Mouse (Mus musculus) liver, postnatal 0 days (tissue): Measurements from ENCODE around the gene 1500009C09Rik. TPM values are rescaled to one million over a fixed set of nuclear protein-coding genes. Genes with fewer than 3 reads are reported as not detected.

Experiments used
- ATAC-seq: fragments of 200-750 bp; cut with Nextera tagmentation; 2 replicates; pipeline ENCODE4 v1.8.0; 2017; ENCODE audit warnings: mild to moderate bottlenecking, moderate library complexity
- DNase-seq: peaks from one replicate; pipeline ENCODE4 v3.0.0-alpha.2; 2016
- H3K27ac ChIP-seq: fragments of 300-500 bp; sonication (generic); 2 replicates; pipeline ENCODE4 v1.5.1; 2014; ENCODE audit warnings: antibody characterized with exemption, moderate library complexity, mild to moderate bottlenecking, low read depth
- H3K27me3 ChIP-seq: fragments of 300-500 bp; sonication (generic); 2 replicates; pipeline ENCODE4 v1.6.1; 2014; ENCODE audit warnings: low read length, control low read depth, mixed read lengths; ENCODE audit not compliant: insufficient read depth
- H3K36me3 ChIP-seq: fragments of 300-500 bp; sonication (generic); replicated peaks from 2 replicates; pipeline ENCODE4 v1.6.1; 2014; ENCODE audit warnings: mild to moderate bottlenecking, control low read depth, low read length, moderate library complexity, mixed read lengths; ENCODE audit not compliant: insufficient read depth
- H3K4me1 ChIP-seq: fragments of 300-500 bp; sonication (generic); 2 replicates; pipeline ENCODE4 v1.6.1; 2014; ENCODE audit warnings: antibody characterized with exemption, mild to moderate bottlenecking, control low read depth; ENCODE audit not compliant: insufficient read depth
- H3K4me2 ChIP-seq: fragments of 300-500 bp; sonication (generic); 2 replicates; pipeline ENCODE4 v1.6.1; 2014; ENCODE audit warnings: low read depth, mild to moderate bottlenecking, low read length, moderate library complexity, mixed read lengths
- H3K4me3 ChIP-seq: fragments of 300-500 bp; sonication (generic); 2 replicates; pipeline ENCODE4 v1.5.1; 2014; ENCODE audit warnings: low read depth, low read length
- H3K9ac ChIP-seq: fragments of 300-500 bp; sonication (generic); replicated peaks from 2 replicates; pipeline ENCODE4 v1.6.1; 2014; ENCODE audit warnings: mild to moderate bottlenecking, moderate library complexity
- H3K9me3 ChIP-seq: fragments of 300-500 bp; sonication (generic); 2 replicates; pipeline ENCODE4 v1.6.1; 2016; ENCODE audit warnings: mild to moderate bottlenecking, control low read depth, low read length, mixed read lengths
- CTCF ChIP-seq: sonication (generic); IDR thresholded peaks from 2 replicates; pipeline ENCODE4 v1.5.1; 2016; ENCODE audit warnings: antibody characterized with exemption, low read depth
- EP300 ChIP-seq: IDR thresholded peaks from 2 replicates; pipeline ENCODE4 v1.6.1; 2016; ENCODE audit warnings: antibody characterized with exemption, low read depth, mild to moderate bottlenecking
- WGBS: fragments of 180-500 bp; shearing (Covaris S2); extraction: QIAGEN DNeasy Blood & Tissue Kit; methylation state at CpG from one replicate; pipeline ENCODE4 v1.1.7; 2014; ENCODE audit not compliant: insufficient replicate concordance; 5-methylcytosine and 5-hydroxymethylcytosine counted together
- polyA plus RNA-seq: library from polyadenylated mRNA; unstranded; fragments of >200 nt; fragmentation: Nextera tagmentation; extraction: Ambion mirVana; gene quantifications from 2 replicates; pipeline ENCODE4 v1.2.1, GENCODE M21; 2015

Gene 1500009C09Rik
- polyA plus RNA-seq, 1 experiment from 2014 or later = not detected

- H3K36me3 ChIP-seq = 0 out of 2 replicates have a peak, but pooled peaks cover 2% of the 10 kb centered on the region
- no peak overlapping the region for H3K27ac ChIP-seq
- 0 out of 2 replicates have a peak, but pooled peaks cover 3% of the 10 kb centered on the region for H3K9me3 ChIP-seq
- no peak overlapping the region for H3K9ac ChIP-seq
- no peak overlapping the region for H3K4me3 ChIP-seq
- no peak for DNase-seq
- WGBS = 53% methylated on average over 3 of the region's 3 CpGs
- no peak for TF ChIP-seq EP300
- TF ChIP-seq CTCF = no peak
- ATAC-seq = no peak
- H3K4me2 ChIP-seq = no peak overlapping the region
- H3K27me3 ChIP-seq = no peaks in the 10 kb centered on the region
- peaks cover 16% of the 10 kb centered on the region for H3K4me1 ChIP-seq
Observed at GRCm38 (mm10) chr15:82247131-82247776, 4.9 kb upstream of the 1500009C09Rik start.

- Histone ChIP-seq H3K27me3 (no peaks in the 10 kb centered on the region), H3K36me3 (no peaks in the 10 kb centered on the region), H3K4me2 (no peak overlapping the region), H3K4me1 (no peaks in the 10 kb centered on the region), H3K27ac (no peak overlapping the region), H3K4me3 (no peak overlapping the region), H3K9ac (no peak overlapping the region), H3K9me3 (0 out of 2 replicates have a peak, but pooled peaks cover 3% of the 10 kb centered on the region)
- ATAC-seq (no peak), DNase-seq (no peak)
- TF ChIP-seq EP300 = no peak
- peak; percentile 57 for TF ChIP-seq CTCF
- WGBS = 82% methylated on average over 3 of the region's 3 CpGs
Observed at GRCm38 (mm10) chr15:82251579-82251978, 618 bp upstream of the 1500009C09Rik start.

GRCm38 (mm10) chr15:82255248-82255647 lies 3.1 kb downstream of the 1500009C09Rik start:
- H3K9me3 ChIP-seq = peaks cover 3% of the 10 kb centered on the region; the same call in 1 of the 2 replicates
- no peak overlapping the region for H3K4me3 ChIP-seq
- ATAC-seq (no peak), DNase-seq (no peak)
- WGBS = 49% methylated on average over 4 of the region's 4 CpGs
- H3K4me1 ChIP-seq = no peaks in the 10 kb centered on the region
- no peak overlapping the region for H3K9ac ChIP-seq
- H3K36me3 ChIP-seq = no peaks in the 10 kb centered on the region
- no peaks in the 10 kb centered on the region for H3K27me3 ChIP-seq
- no peak overlapping the region for H3K4me2 ChIP-seq
- H3K27ac ChIP-seq = no peak overlapping the region
- no peak for TF ChIP-seq EP300
- TF ChIP-seq CTCF = peak; percentile 41

GRCm38 (mm10) chr15:82255944-82256383 lies 3.8 kb downstream of the 1500009C09Rik start:
- 38% methylated on average over 10 of the region's 10 CpGs for WGBS
- peak; percentile 38; the same call in 1 of the 2 replicates for ATAC-seq
- TF ChIP-seq CTCF (peak; percentile 26; the same call in 1 of the 2 replicates), EP300 (no peak)

GRCm38 (mm10) chr15:82259510-82259909 lies 7.3 kb downstream of the 1500009C09Rik start:
- Histone ChIP-seq H3K4me3 (no peak overlapping the region), H3K4me2 (no peak overlapping the region), H3K36me3 (no peaks in the 10 kb centered on the region), H3K4me1 (no peaks in the 10 kb centered on the region), H3K9ac (no peak overlapping the region), H3K27me3 (0 out of 2 replicates have a peak, but pooled peaks cover 1% of the 10 kb centered on the region), H3K9me3 (no peaks in the 10 kb centered on the region; the same call in 1 of the 2 replicates), H3K27ac (no peak overlapping the region)
- TF ChIP-seq CTCF (peak; percentile 99), EP300 (no peak)
- 11% methylated on average over 16 of the region's 16 CpGs for WGBS
- peak; percentile 36; the same call in 1 of the 2 replicates for ATAC-seq
- DNase-seq = peak; percentile 83

More at GRCm38 (mm10) chr15:82255944-82256383, 3.8 kb downstream of the 1500009C09Rik start:
- H3K27me3 ChIP-seq = no peaks in the 10 kb centered on the region
- H3K4me3 ChIP-seq = no peak overlapping the region
- no peaks in the 10 kb centered on the region for H3K36me3 ChIP-seq
- no peaks in the 10 kb centered on the region for H3K4me1 ChIP-seq
- peak; percentile 54 for DNase-seq
- H3K4me2 ChIP-seq = no peak overlapping the region
- peaks cover 3% of the 10 kb centered on the region; the same call in 1 of the 2 replicates for H3K9me3 ChIP-seq
- no peak overlapping the region for H3K9ac ChIP-seq
- no peak overlapping the region for H3K27ac ChIP-seq

- Histone ChIP-seq H3K4me3 (no peak overlapping the region), H3K9ac (no peak overlapping the region), H3K27ac (no peak overlapping the region), H3K4me2 (no peak overlapping the region), H3K9me3 (no peaks in the 10 kb centered on the region), H3K27me3 (peaks cover 2% of the 10 kb centered on the region; the same call in 1 of the 2 replicates), H3K4me1 (no peaks in the 10 kb centered on the region), H3K36me3 (no peaks in the 10 kb centered on the region)
- DNase-seq (peak; percentile 76), ATAC-seq (no peak)
- TF ChIP-seq CTCF = peak; percentile 94
- no peak for TF ChIP-seq EP300
- WGBS = 10% methylated on average over 6 of the region's 6 CpGs
Observed at GRCm38 (mm10) chr15:82266356-82266755, 14.2 kb downstream of the 1500009C09Rik start.
